Mouse (Mus musculus): ENCODE data around the gene Tada3. TPM values are rescaled to one million over a fixed set of nuclear protein-coding genes. Genes with fewer than 3 reads are reported as not detected.
A peak's percentile ranks its signal among the peaks of the same experiment; 100 is the strongest.
"Not testable (repeated sequence)": the region's sequence is repeated elsewhere in the genome, so short reads cannot be mapped to it uniquely, and the experiment has no call there.

Gene Tada3
- polyA plus RNA-seq, 1 experiment, result 70.8 TPM

DNA sequence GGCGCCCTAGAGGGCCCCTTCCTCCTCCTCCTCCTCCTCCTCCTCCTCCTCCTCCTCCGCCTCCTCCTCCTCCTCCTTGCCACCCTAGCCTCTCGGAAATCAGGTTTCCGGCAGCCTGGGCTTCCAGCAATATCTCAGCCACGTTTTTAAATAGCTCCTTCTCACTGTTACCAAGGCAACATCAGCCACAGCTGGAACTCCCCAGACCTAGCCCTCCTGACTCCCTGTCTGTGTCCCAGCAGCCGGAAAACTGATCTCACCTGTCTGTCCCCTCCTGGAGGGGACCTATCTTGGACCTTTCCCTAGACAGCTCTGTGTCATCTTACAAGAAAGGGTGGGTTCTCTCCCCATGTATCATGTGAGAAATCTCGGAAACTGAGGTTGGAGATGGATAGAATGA lies 35.4 kb downstream of the Tada3 start:
- TF ChIP-seq POLR2A (IDR thresholded peaks at IDR 0.05; ENCODE audit: borderline replicate concordance, extremely low read depth, insufficient read depth, insufficient read length, poor library complexity, severe bottlenecking), result no peak
- no peak for TF ChIP-seq CTCF (IDR thresholded peaks at IDR 0.05; ENCODE audit: borderline replicate concordance, extremely low read depth, insufficient read depth, insufficient read length)
- DNase-seq (ENCODE audit: low read depth), result peak; percentile 19

DNA sequence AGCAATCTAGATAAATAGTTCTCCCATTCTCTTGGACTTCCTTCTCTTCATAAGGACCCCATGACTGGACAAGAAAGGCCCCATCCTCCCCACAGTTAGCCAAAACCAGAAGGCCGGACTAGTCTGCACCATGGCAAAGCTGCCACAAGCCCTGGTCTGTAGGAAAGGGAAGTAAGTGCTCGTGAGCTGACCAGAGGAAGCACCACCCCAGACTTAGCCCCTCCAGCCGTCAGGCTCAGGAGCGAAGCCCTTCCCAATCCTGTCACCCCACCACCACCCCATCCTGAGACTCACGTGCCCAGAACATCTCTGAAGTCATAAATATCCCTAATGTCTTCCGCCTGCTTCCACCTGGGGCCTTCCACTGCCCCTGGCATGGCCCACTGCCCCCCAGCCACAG lies 36.1 kb downstream of the Tada3 start:
- no peak for DNase-seq (ENCODE audit: low read depth)
- no peak for TF ChIP-seq CTCF (IDR thresholded peaks at IDR 0.05; ENCODE audit: borderline replicate concordance, extremely low read depth, insufficient read depth, insufficient read length)
- TF ChIP-seq POLR2A (IDR thresholded peaks at IDR 0.05; ENCODE audit: borderline replicate concordance, extremely low read depth, insufficient read depth, insufficient read length, poor library complexity, severe bottlenecking), result no peak

DNA sequence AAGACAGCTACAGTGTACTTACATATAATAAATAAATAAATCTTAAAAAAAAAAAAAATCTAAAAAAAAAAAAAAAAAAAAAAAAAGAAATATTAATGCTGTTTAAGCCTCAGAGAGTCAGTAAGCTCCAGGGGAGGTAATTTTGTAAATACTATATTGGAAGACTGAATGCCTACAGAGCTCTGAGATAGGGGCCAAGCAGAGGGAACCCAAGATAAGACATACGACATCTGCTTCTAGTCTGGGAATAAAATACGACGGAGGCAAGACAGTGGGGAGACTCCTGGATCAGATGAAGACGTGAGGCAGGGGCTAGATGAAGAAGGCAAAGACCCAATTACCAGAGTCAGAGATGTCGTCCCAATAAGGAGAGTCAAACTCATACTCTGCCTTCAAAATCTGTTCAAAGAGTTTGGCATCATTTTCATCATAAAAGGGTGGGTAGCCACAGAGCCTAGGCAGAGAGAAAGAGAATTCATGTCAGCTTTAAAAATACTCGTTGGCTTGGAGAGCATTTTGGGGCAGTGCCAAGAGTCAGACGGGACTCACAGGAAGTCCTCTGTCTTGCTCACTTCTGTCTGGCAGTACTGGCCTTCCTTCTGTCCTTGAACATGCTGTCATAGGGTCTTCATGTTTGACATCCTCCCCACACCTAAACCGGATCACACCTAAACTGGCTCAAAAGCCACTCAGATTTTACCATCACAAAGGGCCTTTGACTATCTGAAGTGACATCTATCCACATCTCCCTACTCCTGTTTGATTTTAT lies 40.6 kb downstream of the Tada3 start:
- TF ChIP-seq CTCF (IDR thresholded peaks at IDR 0.05; ENCODE audit: borderline replicate concordance, extremely low read depth, insufficient read depth, insufficient read length) (no peak), POLR2A (IDR thresholded peaks at IDR 0.05; ENCODE audit: borderline replicate concordance, extremely low read depth, insufficient read depth, insufficient read length, poor library complexity, severe bottlenecking) (no peak)
- DNase-seq (ENCODE audit: low read depth), result no peak

DNA sequence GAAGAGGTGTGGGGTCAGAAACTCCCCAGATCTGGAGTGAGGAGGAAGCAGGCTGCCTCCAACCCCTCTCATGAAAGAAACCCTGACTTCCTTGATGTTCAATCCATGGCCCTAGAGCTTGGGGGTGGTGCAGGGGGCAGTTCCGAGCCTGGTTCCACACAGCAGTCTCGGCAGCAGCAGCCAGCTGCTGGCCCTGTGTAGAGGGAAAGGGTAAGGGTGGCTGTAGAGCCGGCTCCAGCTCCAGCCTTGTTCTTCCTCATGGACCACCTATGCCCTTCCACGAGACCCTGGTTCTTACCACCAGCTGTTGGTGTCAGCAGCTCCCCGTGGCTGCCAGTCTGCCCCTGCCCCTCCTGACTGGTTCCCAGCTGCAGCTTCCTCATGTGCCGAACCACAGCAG lies 43.5 kb downstream of the Tada3 start:
- DNase-seq (ENCODE audit: low read depth), result no peak
- TF ChIP-seq POLR2A (IDR thresholded peaks at IDR 0.05; ENCODE audit: borderline replicate concordance, extremely low read depth, insufficient read depth, insufficient read length, poor library complexity, severe bottlenecking) (no peak), CTCF (IDR thresholded peaks at IDR 0.05; ENCODE audit: borderline replicate concordance, extremely low read depth, insufficient read depth, insufficient read length) (no peak)

DNA sequence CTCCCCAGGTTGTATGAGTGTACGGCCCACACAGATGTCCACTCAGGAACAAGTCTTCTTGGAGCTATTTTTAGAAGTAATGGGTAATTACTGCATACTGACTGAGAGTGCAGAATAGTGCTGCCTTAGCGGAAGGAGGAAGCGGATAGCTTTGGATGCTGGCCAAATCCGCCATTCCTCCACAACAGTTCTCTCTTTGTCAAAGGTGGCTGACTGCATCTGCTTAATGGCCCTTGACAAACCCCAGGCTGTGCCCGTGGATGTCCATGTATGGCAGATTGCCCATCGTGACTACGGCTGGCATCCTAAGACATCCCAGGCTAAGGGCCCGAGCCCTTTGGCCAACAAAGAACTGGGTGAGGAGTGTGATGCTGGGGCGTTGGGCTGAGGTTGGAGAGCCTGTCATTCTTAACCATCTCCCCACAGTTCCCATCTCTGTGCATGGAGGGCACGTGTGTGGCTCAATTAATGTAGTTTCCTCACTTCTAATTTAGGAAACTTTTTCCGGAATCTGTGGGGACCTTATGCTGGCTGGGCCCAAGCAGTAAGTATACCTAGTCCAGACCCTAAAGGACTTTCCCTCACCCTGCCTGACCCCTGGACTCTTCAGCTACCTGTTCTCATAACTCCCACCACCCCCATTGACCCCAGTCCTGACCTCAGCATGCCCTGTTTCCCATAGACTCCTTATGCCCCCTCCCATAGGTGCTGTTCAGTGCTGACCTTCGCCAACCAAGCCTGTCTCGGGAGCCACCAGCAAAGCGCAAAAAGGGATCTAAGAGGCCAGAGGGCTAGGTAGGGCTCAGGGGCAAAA lies 44.3 kb downstream of the Tada3 start:
- DNase-seq (ENCODE audit: low read depth), result peak; percentile 90
- TF ChIP-seq POLR2A (IDR thresholded peaks at IDR 0.05; ENCODE audit: borderline replicate concordance, extremely low read depth, insufficient read depth, insufficient read length, poor library complexity, severe bottlenecking), result no peak
- TF ChIP-seq CTCF (IDR thresholded peaks at IDR 0.05; ENCODE audit: borderline replicate concordance, extremely low read depth, insufficient read depth, insufficient read length), result no peak

DNA sequence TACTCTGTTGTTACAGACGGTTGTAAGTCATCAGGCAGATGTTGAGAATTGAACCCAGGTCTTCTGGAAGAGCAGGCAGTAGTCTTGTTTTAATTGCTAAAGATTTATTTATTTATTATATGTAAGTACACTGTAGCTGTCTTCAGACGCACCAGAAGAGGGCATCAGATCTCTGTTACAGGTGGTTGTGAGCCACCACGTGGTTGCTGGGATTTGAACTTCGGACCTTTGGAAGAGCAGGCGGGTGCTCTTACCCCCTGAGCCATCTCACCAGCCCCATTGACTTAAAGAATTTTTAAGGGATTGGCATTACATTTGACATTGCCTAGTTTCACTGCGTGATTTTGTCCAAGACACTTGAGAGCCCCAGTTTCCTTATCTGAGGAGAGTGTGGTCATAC lies 44.9 kb downstream of the Tada3 start:
- not testable (repeated sequence) for DNase-seq (ENCODE audit: low read depth)

DNA sequence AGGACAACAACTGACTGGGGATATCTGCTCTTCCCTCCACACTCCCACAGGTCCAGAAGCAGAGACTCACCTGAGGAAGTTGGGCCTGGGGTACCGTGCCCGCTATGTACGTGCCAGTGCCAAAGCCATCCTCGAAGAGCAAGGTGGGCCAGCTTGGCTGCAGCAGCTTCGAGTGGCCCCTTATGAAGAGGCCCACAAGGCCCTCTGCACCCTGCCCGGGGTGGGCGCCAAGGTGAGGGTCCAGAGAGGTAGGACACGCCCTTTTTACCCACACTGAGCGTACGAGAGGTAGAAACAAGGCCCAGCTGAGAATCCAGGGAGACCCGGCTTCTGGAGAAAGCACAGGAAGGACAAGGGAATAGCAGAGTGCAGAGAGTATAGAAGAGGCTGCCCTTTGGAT lies 46.0 kb downstream of the Tada3 start:
- TF ChIP-seq CTCF (IDR thresholded peaks at IDR 0.05; ENCODE audit: borderline replicate concordance, extremely low read depth, insufficient read depth, insufficient read length) (no peak), POLR2A (IDR thresholded peaks at IDR 0.05; ENCODE audit: borderline replicate concordance, extremely low read depth, insufficient read depth, insufficient read length, poor library complexity, severe bottlenecking) (no peak)
- DNase-seq (ENCODE audit: low read depth), result no peak

DNA sequence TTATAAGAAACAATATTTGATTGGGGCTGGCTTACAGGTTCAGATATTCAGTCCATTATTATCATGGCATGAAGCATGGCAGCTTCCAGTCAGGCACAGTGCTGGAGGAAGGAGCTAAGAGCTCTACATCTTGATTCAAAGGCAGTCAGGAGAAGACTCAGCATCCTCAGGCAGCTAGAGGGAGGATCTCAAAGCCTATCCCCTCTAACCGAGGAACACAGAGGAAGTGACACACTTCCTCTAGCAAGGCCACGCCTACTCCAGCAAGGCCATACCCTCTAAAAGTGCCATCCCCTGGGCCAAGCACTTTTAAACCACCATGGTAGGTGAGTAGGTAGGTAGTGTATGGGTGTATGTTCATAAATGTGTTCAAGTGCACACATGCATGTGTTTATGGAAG lies 47.1 kb downstream of the Tada3 start:
- TF ChIP-seq POLR2A (IDR thresholded peaks at IDR 0.05; ENCODE audit: borderline replicate concordance, extremely low read depth, insufficient read depth, insufficient read length, poor library complexity, severe bottlenecking), result no peak
- no peak for TF ChIP-seq CTCF (IDR thresholded peaks at IDR 0.05; ENCODE audit: borderline replicate concordance, extremely low read depth, insufficient read depth, insufficient read length)

DNA sequence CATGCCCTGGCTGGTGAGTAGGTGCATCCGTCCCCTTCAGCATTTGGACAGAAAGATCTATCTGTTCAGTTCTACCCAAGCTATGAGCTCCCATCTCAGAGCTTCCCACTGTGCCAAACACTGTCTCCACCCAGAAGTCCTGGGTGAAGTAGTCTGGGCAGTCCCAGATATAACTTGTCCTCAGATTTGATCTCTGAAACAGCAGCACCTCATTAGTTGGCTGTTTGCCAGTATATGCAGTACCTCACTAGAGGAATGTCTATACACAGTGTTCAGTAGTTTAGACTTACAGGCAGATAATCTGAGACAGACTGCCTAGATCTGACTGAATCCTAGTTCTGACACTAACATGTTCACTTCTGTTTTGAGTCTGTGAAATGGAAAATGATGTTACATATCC lies 48.3 kb downstream of the Tada3 start:
- TF ChIP-seq POLR2A (IDR thresholded peaks at IDR 0.05; ENCODE audit: borderline replicate concordance, extremely low read depth, insufficient read depth, insufficient read length, poor library complexity, severe bottlenecking) (no peak), CTCF (IDR thresholded peaks at IDR 0.05; ENCODE audit: borderline replicate concordance, extremely low read depth, insufficient read depth, insufficient read length) (no peak)
- no peak for DNase-seq (ENCODE audit: low read depth)

More for the DNA sequence above, 47.1 kb downstream of the Tada3 start:
- no peak for DNase-seq (ENCODE audit: low read depth)

DNA sequence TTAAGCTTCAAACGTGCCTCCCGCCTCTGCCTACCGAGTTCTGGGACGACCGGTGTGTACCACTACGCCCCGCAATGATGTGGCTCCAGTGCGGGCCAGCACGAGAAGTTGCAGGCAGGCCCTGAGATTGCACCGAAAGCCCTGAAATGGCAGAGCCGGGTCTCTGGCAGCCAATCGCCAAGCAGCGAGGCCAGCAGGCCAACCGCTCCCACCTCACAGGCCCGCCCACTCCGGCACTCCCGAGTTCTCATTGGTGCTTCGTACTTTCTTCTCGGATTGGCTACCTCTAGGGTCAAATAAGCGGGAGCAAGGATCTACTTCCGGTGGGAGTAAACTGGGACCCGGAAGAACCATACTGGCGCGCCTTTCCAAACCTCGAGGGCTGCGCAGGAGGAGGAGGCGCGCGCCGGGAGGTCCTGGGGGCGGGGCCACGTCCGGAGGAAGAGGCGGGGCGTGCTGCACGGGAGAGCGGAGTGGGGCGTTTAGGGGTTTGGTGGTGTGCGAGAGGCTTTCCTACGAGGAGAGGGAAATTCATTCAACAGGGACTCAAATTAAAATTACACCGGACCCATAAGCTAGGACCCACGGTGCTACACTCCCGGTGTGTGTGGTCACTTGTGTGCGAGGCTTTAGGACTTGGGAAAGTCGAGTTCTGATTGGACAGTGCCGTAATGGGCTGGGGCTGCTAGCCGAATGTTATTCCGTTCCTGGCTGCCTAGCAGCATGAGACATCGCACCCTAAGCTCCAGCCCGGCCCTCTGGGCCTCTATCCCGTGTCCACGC lies 51.0 kb downstream of the Tada3 start, which contains the start of gene Ogg1:
Gene Ogg1 (plus strand): TSS at position 440 of the 783 bp plus-strand sequence.
- DNase-seq (ENCODE audit: low read depth), result peak; percentile 100
- TF ChIP-seq POLR2A (IDR thresholded peaks at IDR 0.05; ENCODE audit: borderline replicate concordance, extremely low read depth, insufficient read depth, insufficient read length, poor library complexity, severe bottlenecking) (peak; percentile 71; the same call in 1 of the 2 replicates), CTCF (IDR thresholded peaks at IDR 0.05; ENCODE audit: borderline replicate concordance, extremely low read depth, insufficient read depth, insufficient read length) (no peak)

Other genes starting within 250 kb of the Tada3 start
- gene Lhfpl4, start 182.5 kb downstream of the Tada3 start, polyA plus RNA-seq (2012; rRNA removed), result 55.7 and 93.3 TPM in 2 replicates
- gene Mtmr14, start 140.0 kb downstream of the Tada3 start, polyA plus RNA-seq (2012; rRNA removed), result 38.6 and 51.5 TPM in 2 replicates
- 2.1 and 4.2 TPM in 2 replicates for gene Cpne9, start 95.6 kb downstream of the Tada3 start, polyA plus RNA-seq (2012; rRNA removed)
- gene Brpf1, start 70.7 kb downstream of the Tada3 start, polyA plus RNA-seq (2012; rRNA removed), result 34.5 and 37.3 TPM in 2 replicates
- gene Ogg1, start 50.9 kb downstream of the Tada3 start, polyA plus RNA-seq (2012; rRNA removed), result 13.2 and 25.0 TPM in 2 replicates
- 62.7 and 64.7 TPM in 2 replicates for gene Camk1, start 33.9 kb downstream of the Tada3 start, polyA plus RNA-seq (2012; rRNA removed)
- gene Arpc4, start 232 bp upstream of the Tada3 start, polyA plus RNA-seq (2012; rRNA removed), result 117 and 127 TPM in 2 replicates
- 23.1 and 25.5 TPM in 2 replicates for gene Ttll3, start 11.4 kb upstream of the Tada3 start, polyA plus RNA-seq (2012; rRNA removed)
- 27.6 and 50.7 TPM in 2 replicates for gene Rpusd3, start 41.5 kb upstream of the Tada3 start, polyA plus RNA-seq (2012; rRNA removed)
- 0.07 and 0.16 TPM in 2 replicates for gene Cidec, start 57.9 kb upstream of the Tada3 start, polyA plus RNA-seq (2012; rRNA removed)
- gene Jagn1, start 64.7 kb upstream of the Tada3 start, polyA plus RNA-seq (2012; rRNA removed), result 60.1 and 71.0 TPM in 2 replicates
- gene Il17re, start 80.6 kb upstream of the Tada3 start, polyA plus RNA-seq (2012; rRNA removed), result 0.47 and 0.63 TPM in 2 replicates
- 2.7 and 3.3 TPM in 2 replicates for gene Il17rc, start 93.5 kb upstream of the Tada3 start, polyA plus RNA-seq (2012; rRNA removed)
- gene Creld1, start 105.4 kb upstream of the Tada3 start, polyA plus RNA-seq (2012; rRNA removed), result 33.3 and 42.2 TPM in 2 replicates
- gene Prrt3, start 124.0 kb upstream of the Tada3 start, polyA plus RNA-seq (2012; rRNA removed), result 8.7 and 8.9 TPM in 2 replicates
- 63.0 TPM in 2 replicates for gene Emc3, start 153.8 kb upstream of the Tada3 start, polyA plus RNA-seq (2012; rRNA removed)
- 5.0 and 9.1 TPM in 2 replicates for gene Fancd2, start 153.8 kb upstream of the Tada3 start, polyA plus RNA-seq (2012; rRNA removed)
- 0.07 TPM in 1 of 2 replicates, not detected in the other for gene Fancd2os, start 222.8 kb upstream of the Tada3 start, polyA plus RNA-seq (2012; rRNA removed)
- gene Brk1, start 226.9 kb upstream of the Tada3 start, polyA plus RNA-seq (2012; rRNA removed), result 206 and 247 TPM in 2 replicates
- gene Vhl, start 246.1 kb upstream of the Tada3 start, polyA plus RNA-seq (2012; rRNA removed), result 48.1 and 71.2 TPM in 2 replicates

All from brain, embryonic 14.5 days (tissue).